Mouse (Mus musculus) MEL (cell line): ENCODE measurements around the gene Tnks1bp1. TPM values are rescaled to one million over a fixed set of nuclear protein-coding genes. Genes with fewer than 3 reads are reported as not detected.

ENCODE experiments used
- DNase-seq: peaks from one replicate; pipeline ENCODE4 v3.0.0; 2011; ENCODE audit warnings: low read depth, low spot score
- H3K27ac ChIP-seq: 2 replicates; pipeline ENCODE4 v1.5.1; 2012; ENCODE audit warnings: low read depth, mild to moderate bottlenecking, control low read depth, low read length, moderate library complexity; ENCODE audit not compliant: control insufficient read depth
- H3K27me3 ChIP-seq, 2 experiments: fragments of 150-350 bp in 1 of 2; sonication (generic) in 1 of 2; 2 replicates each; pipeline ENCODE4 v1.6.1; 2012; ENCODE audit warnings: low read length in 2 of 2, mild to moderate bottlenecking in 2 of 2, improper control_type of control experiment in 1 of 2, moderate library complexity in 1 of 2; ENCODE audit not compliant: insufficient read depth in 2 of 2, control insufficient read depth in 1 of 2
- H3K36me3 ChIP-seq, 2 experiments: 2 replicates each; pipeline ENCODE4 v1.6.1; 2012 to 2014; ENCODE audit warnings: low read length in 2 of 2, improper control_type of control experiment in 1 of 2, inconsistent platforms in 1 of 2, mild to moderate bottlenecking in 1 of 2; ENCODE audit not compliant: insufficient read depth in 2 of 2, control insufficient read depth in 1 of 2
- H3K4me1 ChIP-seq, 2 experiments: fragments of 150-350 bp in 1 of 2; sonication (generic) in 1 of 2; 2 replicates each; pipeline ENCODE4 v1.6.1; 2012; ENCODE audit warnings: low read length in 2 of 2, improper control_type of control experiment in 1 of 2, mild to moderate bottlenecking in 1 of 2; ENCODE audit not compliant: insufficient read depth in 2 of 2, control insufficient read depth in 1 of 2
- H3K4me3 ChIP-seq, 2 experiments: fragments of 150-350 bp in 1 of 2; sonication (generic) in 1 of 2; 2 replicates each; pipeline ENCODE4 v1.5.1; 2012; ENCODE audit warnings: low read depth in 2 of 2, low read length in 2 of 2, mild to moderate bottlenecking in 2 of 2, moderate library complexity in 2 of 2, control low read depth in 1 of 2, improper control_type of control experiment in 1 of 2; ENCODE audit not compliant: control insufficient read depth in 1 of 2, insufficient read depth in 1 of 2
- H3K79me2 ChIP-seq: 2 replicates; pipeline ENCODE4 v1.6.1; 2012; ENCODE audit warnings: mild to moderate bottlenecking, low read length, moderate library complexity; ENCODE audit not compliant: control insufficient read depth, poor library complexity, insufficient read depth
- H3K9ac ChIP-seq: 2 replicates; pipeline ENCODE4 v1.6.1; 2012; ENCODE audit warnings: low read depth, mild to moderate bottlenecking, control low read depth, low read length, moderate library complexity; ENCODE audit not compliant: control insufficient read depth, poor library complexity, severe bottlenecking
- H3K9me3 ChIP-seq: fragments of 150-350 bp; sonication (generic); replicated peaks from 2 replicates; pipeline ENCODE4 v1.6.1; 2012; ENCODE audit warnings: mild to moderate bottlenecking, low read length, improper control_type of control experiment, moderate library complexity; ENCODE audit not compliant: insufficient read depth
- BHLHE40 ChIP-seq: IDR thresholded peaks from 2 replicates; pipeline ENCODE4 v1.6.1; 2012; ENCODE audit warnings: low read depth, mild to moderate bottlenecking, inconsistent platforms, low read length, improper control_type of control experiment, borderline replicate concordance
- CHD1 ChIP-seq: IDR thresholded peaks from 2 replicates; pipeline ENCODE4 v1.6.1; 2012; ENCODE audit warnings: low read depth, mild to moderate bottlenecking, inconsistent platforms, low read length, improper control_type of control experiment
- CHD2 ChIP-seq: IDR thresholded peaks from 2 replicates; pipeline ENCODE4 v1.6.1; 2011; ENCODE audit warnings: low read length, improper control_type of control experiment
- E2F4 ChIP-seq: IDR thresholded peaks from 2 replicates; pipeline ENCODE4 v1.6.1; 2011; ENCODE audit warnings: low read depth, low read length, improper control_type of control experiment, borderline replicate concordance
- ELF1 ChIP-seq: IDR thresholded peaks from 2 replicates; pipeline ENCODE4 v1.6.1; 2014; ENCODE audit warnings: low read depth, mild to moderate bottlenecking, inconsistent platforms, low read length, improper control_type of control experiment, moderate library complexity
- ETS1 ChIP-seq: IDR thresholded peaks from 2 replicates; pipeline ENCODE4 v1.6.1; 2012; ENCODE audit warnings: low read depth, mild to moderate bottlenecking, inconsistent platforms, low read length, improper control_type of control experiment, moderate library complexity
- HCFC1 ChIP-seq: IDR thresholded peaks from 2 replicates; pipeline ENCODE4 v1.6.1; 2012; ENCODE audit warnings: low read depth, mild to moderate bottlenecking, inconsistent platforms, low read length, improper control_type of control experiment, moderate library complexity
- JUND ChIP-seq: IDR thresholded peaks from 2 replicates; pipeline ENCODE4 v1.6.1; 2011; ENCODE audit warnings: low read depth, mild to moderate bottlenecking, improper control_type of control experiment, low read length
- KAT2A ChIP-seq: conservative IDR thresholded peaks from 2 replicates; pipeline ENCODE4 v1.6.1; 2012; ENCODE audit warnings: low read depth, low read length, improper control_type of control experiment, inconsistent platforms
- MAFK ChIP-seq: IDR thresholded peaks from 2 replicates; pipeline ENCODE4 v1.6.1; 2011; ENCODE audit warnings: low read depth, mild to moderate bottlenecking, low read length, improper control_type of control experiment, borderline replicate concordance
- MAX ChIP-seq: IDR thresholded peaks from 2 replicates; pipeline ENCODE4 v1.6.1; 2011; ENCODE audit warnings: low read length, improper control_type of control experiment
- MAZ ChIP-seq: IDR thresholded peaks from 2 replicates; pipeline ENCODE4 v1.6.1; 2012; ENCODE audit warnings: low read depth, mild to moderate bottlenecking, inconsistent platforms, low read length, improper control_type of control experiment
- MXI1 ChIP-seq: IDR thresholded peaks from 2 replicates; pipeline ENCODE4 v1.6.1; 2011; ENCODE audit warnings: mild to moderate bottlenecking, low read depth, low read length, improper control_type of control experiment
- MYC ChIP-seq: IDR thresholded peaks from 2 replicates; pipeline ENCODE4 v1.6.1; 2011; ENCODE audit warnings: low read depth, mild to moderate bottlenecking, low read length, improper control_type of control experiment, moderate library complexity
- POLR2A ChIP-seq, 2 experiments: IDR thresholded peaks; 2 replicates each; pipeline ENCODE4 v1.6.1; 2011 to 2012; ENCODE audit warnings: low read length in 2 of 2, mild to moderate bottlenecking in 2 of 2, control low read depth in 1 of 2, improper control_type of control experiment in 1 of 2, low read depth in 1 of 2, moderate library complexity in 1 of 2; ENCODE audit not compliant: control insufficient read depth in 1 of 2, insufficient read depth in 1 of 2, poor library complexity in 1 of 2
- POLR2AphosphoS5 ChIP-seq: IDR thresholded peaks from 2 replicates; pipeline ENCODE4 v1.6.1; 2012; ENCODE audit warnings: low read depth, borderline replicate concordance, mild to moderate bottlenecking, inconsistent platforms, low read length, moderate library complexity, mixed read lengths
- RAD21 ChIP-seq: IDR thresholded peaks from 2 replicates; pipeline ENCODE4 v1.6.1; 2011; ENCODE audit warnings: mild to moderate bottlenecking, low read depth, low read length, improper control_type of control experiment
- SIN3A ChIP-seq: IDR thresholded peaks from 2 replicates; pipeline ENCODE4 v1.6.1; 2012; ENCODE audit warnings: low read length, improper control_type of control experiment, inconsistent platforms
- SMC3 ChIP-seq: IDR thresholded peaks from 2 replicates; pipeline ENCODE4 v1.6.1; 2011; ENCODE audit warnings: low read depth, low read length, improper control_type of control experiment
- TBP ChIP-seq: IDR thresholded peaks from 2 replicates; pipeline ENCODE4 v1.8.0; 2011; ENCODE audit warnings: low read depth, low read length, improper control_type of control experiment
- TCF12 ChIP-seq: IDR thresholded peaks from 2 replicates; pipeline ENCODE4 v1.6.1; 2014; ENCODE audit warnings: low read depth, mild to moderate bottlenecking, inconsistent platforms, low read length, improper control_type of control experiment, moderate library complexity
- UBTF ChIP-seq: IDR thresholded peaks from 2 replicates; pipeline ENCODE4 v1.6.1; 2012; ENCODE audit warnings: low read depth, mild to moderate bottlenecking, inconsistent platforms, low read length, improper control_type of control experiment, moderate library complexity, borderline replicate concordance; ENCODE audit not compliant: insufficient read depth
- USF2 ChIP-seq, 2 experiments: IDR thresholded peaks; 2 replicates each; pipeline ENCODE4 v1.6.1; 2011 to 2012; ENCODE audit warnings: improper control_type of control experiment in 2 of 2, low read length in 2 of 2, borderline replicate concordance in 1 of 2, inconsistent platforms in 1 of 2, low read depth in 1 of 2, mild to moderate bottlenecking in 1 of 2; ENCODE audit not compliant: insufficient read depth in 1 of 2
- ZKSCAN1 ChIP-seq: IDR thresholded peaks from 2 replicates; pipeline ENCODE4 v1.6.1; 2012; ENCODE audit warnings: low read depth, mild to moderate bottlenecking, inconsistent platforms, low read length, improper control_type of control experiment, moderate library complexity
- ZNF384 ChIP-seq: IDR thresholded peaks from 2 replicates; pipeline ENCODE4 v1.6.1; 2012; ENCODE audit warnings: low read depth, mild to moderate bottlenecking, inconsistent platforms, low read length, improper control_type of control experiment
- polyA plus RNA-seq, 2 experiments: library from polyadenylated mRNA; stranded (reverse) in 1 of 2; unstranded in 1 of 2; fragments of >175 nt in 1 of 2; fragments of >200 nt in 1 of 2; gene quantifications; 2 replicates each; pipeline versions ENCODE4 v1.2.1 to v1.2.4; 2012; ENCODE audit warnings: low replicate concordance in 2 of 2, low read depth in 1 of 2; ENCODE audit not compliant: insufficient read length in 2 of 2, insufficient read depth in 1 of 2, missing spikeins in 1 of 2
- total RNA-seq: library from RNA; depleted of rRNA; stranded (reverse); fragments of 300-350 nt; gene quantifications from 2 replicates; pipeline ENCODE4 v1.2.3, GENCODE M21; 2012

Gene Tnks1bp1
- total and polyA plus RNA-seq, 3 experiments = 5.5 to 9.9 TPM; not detected in 1

GRCm38 (mm10) chr2:85095906-85096305 is 48.1 kb downstream of the Tnks1bp1 start:
- H3K9me3 ChIP-seq = no peaks in the 10 kb centered on the region
- TF ChIP-seq HCFC1 (no peak), MXI1 (no peak), RAD21 (no peak), MAFK (no peak), JUND (no peak), BHLHE40 (no peak), CHD1 (no peak), ELF1 (no peak), UBTF (no peak), POLR2AphosphoS5 (no peak), ZNF384 (no peak), ZKSCAN1 (no peak)
- TF ChIP-seq, all 39 proteins: peak for 0
- peaks cover 0 to 4% of the 10 kb centered on the region in 2 experiments; a peak in 1 of 4 replicates for H3K4me1 ChIP-seq
- H3K9ac ChIP-seq = no peak overlapping the region
- no peaks in the 10 kb centered on the region for H3K79me2 ChIP-seq
- no peak for DNase-seq
- H3K4me3 ChIP-seq = no peak overlapping the region
- no peak overlapping the region for H3K27ac ChIP-seq
- no peaks in the 10 kb centered on the region; a peak in 1 of 4 replicates for H3K27me3 ChIP-seq
- no peaks in the 10 kb centered on the region for H3K36me3 ChIP-seq

- Histone ChIP-seq H3K36me3 (no peaks in the 10 kb centered on the region), H3K9me3 (no peaks in the 10 kb centered on the region), H3K9ac (no peak overlapping the region), H3K4me1 (peaks cover 0 to 4% of the 10 kb centered on the region in 2 experiments; a peak in 1 of 4 replicates), H3K4me3 (no peak overlapping the region), H3K27ac (no peak overlapping the region), H3K27me3 (peaks cover 0 to under 1% of the 10 kb centered on the region in 2 experiments; a peak in 1 of 4 replicates), H3K79me2 (no peaks in the 10 kb centered on the region)
- no peak for DNase-seq
- TF ChIP-seq USF2 (IDR thresholded peaks at IDR 0.05; ENCODE audit: borderline replicate concordance in 1 of 2, insufficient read depth in 1 of 2, low read depth in 1 of 2, low read length in 2 of 2) (no peak), KAT2A (no peak), ELF1 (no peak), SMC3 (no peak), UBTF (no peak), ETS1 (no peak), MAX (no peak), MAZ (no peak), SIN3A (no peak), POLR2AphosphoS5 (no peak), E2F4 (no peak), MYC (no peak), CHD2 (no peak), BHLHE40 (no peak), TCF12 (no peak), MAFK (no peak), POLR2A (IDR thresholded peaks at IDR 0.05; ENCODE audit: control insufficient read depth in 1 of 2, insufficient read depth in 1 of 2, low read depth in 1 of 2, low read length in 2 of 2, poor library complexity in 1 of 2) (no peak), TBP (no peak)
Observed at GRCm38 (mm10) chr2:85098014-85098413, 50.2 kb downstream of the Tnks1bp1 start.
